Mouse (Mus musculus) neutrophil, adult 5-6 weeks (primary cell): Measurements from ENCODE around the gene Hnrnpl. TPM values are rescaled to one million over a fixed set of nuclear protein-coding genes. Genes with fewer than 3 reads are reported as not detected.

ENCODE experiments used
- ATAC-seq: fragments of 151-379, 151-347 bp; 2 replicates; pipeline ENCODE4 v1.8.0; 2017; ENCODE audit warnings: mild to moderate bottlenecking, moderate TSS enrichment; ENCODE audit not compliant: insufficient number of reproducible peaks, poor library complexity, low FRiP score, severe bottlenecking; ENCODE audit errors: extremely low read depth
- total RNA-seq: library from RNA; stranded (forward); fragments of 200-1000 nt; gene quantifications from 2 replicates; pipeline ENCODE4 v1.2.3, GENCODE M21; 2017

Hnrnpl gene
- total RNA-seq, 1 experiment from 2014 or later, result 326 TPM

GRCm38 (mm10) chr7:28788307-28789195, 19.8 kb upstream of the Hnrnpl start, which contains the start of gene Rinl:
TSS of gene Rinl (plus strand) at chr7:28788969.
- peak; percentile 82 for ATAC-seq

DNA sequence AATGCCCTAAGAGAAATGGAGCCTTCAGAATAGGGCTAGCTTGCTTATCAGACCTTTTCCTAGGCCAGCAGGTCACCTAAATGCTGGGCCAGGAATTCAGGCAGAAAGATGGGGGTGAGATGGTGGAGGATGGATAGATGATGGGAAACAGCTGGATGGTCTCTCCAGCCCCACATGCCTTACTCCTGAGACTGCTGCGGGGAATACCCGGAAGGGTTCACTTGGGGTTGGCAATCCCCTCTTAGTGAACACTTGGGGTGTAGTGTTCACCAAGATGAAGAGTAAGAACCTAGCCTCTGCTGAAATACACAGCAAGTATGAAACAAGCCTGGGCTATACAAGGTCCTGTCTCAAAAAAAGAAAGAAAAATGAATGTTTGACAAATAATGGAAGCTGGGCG, 19.1 kb upstream of the Hnrnpl start:
- ATAC-seq, result no peak

GRCm38 (mm10) chr7:28790066-28790806, 18.1 kb upstream of the Hnrnpl start:
- no peak for ATAC-seq

GRCm38 (mm10) chr7:28791706-28792105, 16.6 kb upstream of the Hnrnpl start:
- ATAC-seq, result no peak

- no peak for ATAC-seq
These were observed 15.8 kb upstream of the Hnrnpl start for GRCm38 (mm10) chr7:28792391-28793185.

DNA sequence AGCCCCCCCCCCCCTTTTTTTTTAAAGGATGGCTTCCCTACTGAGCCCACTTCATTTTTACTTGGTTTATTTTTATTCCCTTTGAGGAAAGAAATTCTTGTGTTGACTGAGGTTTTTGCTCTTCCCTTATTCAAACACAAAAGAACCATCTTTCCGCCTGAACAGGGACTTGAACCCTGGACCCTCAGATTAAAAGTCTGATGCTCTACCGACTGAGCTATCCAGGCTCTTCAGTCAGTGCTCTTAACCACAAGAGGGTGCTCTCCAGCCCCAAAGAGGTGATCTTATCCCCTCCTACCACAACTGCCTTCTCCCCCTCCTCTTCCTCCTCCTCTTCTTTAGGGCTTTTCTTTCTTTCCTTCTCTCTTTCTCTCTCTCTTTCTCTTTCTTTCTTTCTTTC, 14.5 kb upstream of the Hnrnpl start:
- ATAC-seq, result no peak

DNA sequence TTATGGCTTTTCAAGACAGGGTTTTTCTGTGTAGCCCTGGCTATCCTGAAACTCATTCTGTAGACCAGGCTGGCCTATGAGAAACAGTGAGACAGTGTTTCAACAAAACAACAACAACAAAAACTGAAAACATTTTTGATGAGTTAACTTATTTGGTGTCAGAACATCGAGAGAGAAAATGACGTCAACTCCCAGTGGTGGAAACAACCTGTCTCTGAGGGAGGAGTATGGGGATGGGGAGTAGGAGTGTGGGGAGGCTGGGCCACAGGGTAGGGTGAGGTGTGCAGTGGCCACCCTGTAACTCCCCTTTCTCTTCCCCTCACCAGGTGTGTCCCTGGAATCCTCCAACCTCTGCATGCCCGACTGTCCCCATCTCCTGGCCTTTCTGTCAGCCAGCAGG, 13.8 kb upstream of the Hnrnpl start:
- no peak for ATAC-seq

- 0 out of 2 replicates have a peak, but pooled peaks have one; percentile 4 for ATAC-seq
These were observed 12.5 kb upstream of the Hnrnpl start for GRCm38 (mm10) chr7:28795832-28796231.

DNA sequence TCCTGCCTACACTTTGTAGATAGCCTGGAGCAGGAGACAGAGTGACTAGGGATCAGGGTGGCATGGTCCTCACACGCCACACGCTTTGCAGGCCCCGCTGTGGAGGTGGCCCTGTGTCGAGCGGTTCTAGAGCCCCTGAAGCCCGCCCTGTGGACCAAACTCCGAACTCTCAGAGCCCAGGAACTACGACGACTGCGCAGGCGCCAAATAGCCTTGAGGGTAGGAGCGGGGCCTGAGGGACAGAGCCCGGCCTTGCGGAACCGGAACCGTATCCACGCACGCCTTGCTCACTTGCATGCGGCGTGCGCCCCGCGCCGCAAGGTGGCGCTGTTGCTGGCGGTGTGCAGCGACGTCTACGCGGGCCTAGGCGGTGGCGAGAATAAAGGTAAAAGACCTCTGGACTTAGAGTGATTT, 11.8 kb upstream of the Hnrnpl start:
- peak; percentile 86 for ATAC-seq

DNA sequence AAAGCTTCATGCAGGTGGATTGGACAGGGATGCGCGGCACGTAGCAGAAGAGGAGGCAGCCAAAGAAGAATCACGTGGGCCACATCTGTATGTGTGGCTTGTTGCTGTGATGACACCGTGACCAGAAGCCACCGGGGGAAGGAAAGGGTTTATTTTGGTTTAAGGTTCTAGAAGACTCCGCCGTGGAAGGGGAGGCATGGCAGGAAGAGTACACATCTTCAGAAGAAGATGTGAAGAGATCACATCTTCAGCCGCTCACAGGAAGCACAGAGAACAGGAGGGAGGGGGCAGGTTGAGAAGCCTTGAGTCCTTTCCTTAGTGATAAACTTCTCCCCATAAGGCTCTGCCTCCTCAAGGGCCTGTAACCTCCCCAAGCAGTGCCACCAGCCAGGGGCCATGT, 8.3 kb upstream of the Hnrnpl start:
- no peak for ATAC-seq

GRCm38 (mm10) chr7:28801451-28801850, 6.9 kb upstream of the Hnrnpl start:
- no peak for ATAC-seq

DNA sequence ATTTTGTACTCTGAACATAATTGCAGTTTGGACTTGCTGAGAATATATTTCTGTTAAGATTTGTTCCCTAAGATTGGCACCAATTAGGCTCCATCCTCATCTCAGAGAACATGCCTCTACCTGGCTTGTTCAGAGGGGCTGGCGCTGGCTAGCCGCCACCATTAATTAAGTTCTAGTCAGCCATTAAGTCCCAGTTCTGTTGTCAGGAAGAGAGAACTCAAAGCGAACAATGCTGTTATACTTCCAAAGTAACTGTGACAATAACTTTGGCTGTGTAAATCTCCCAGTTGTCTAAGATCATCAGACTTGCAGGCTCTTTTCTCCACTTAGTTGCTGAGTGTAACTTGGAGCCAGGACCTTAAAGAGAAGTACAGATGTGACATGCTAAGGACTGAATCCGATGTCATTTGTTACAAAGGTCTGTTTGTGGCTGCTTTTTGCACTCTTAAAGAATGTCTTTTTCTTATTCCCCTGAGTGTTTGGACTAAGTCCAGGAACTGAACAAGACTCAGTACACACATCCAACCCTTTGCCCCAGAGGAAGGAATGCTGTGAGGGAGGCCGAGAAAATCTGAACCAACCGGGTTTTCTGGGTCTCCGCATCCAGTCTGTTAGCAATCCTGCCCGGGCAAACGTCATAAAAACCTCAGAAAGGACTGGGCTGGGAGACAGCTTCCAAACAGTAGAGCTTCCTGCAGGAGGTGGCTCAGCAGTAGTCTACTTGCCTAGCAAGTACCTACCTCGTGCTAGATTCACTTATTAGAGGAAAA, 6.3 kb upstream of the Hnrnpl start:
- no peak for ATAC-seq

GRCm38 (mm10) chr7:28802846-28803588, 5.3 kb upstream of the Hnrnpl start:
- ATAC-seq, result no peak

DNA sequence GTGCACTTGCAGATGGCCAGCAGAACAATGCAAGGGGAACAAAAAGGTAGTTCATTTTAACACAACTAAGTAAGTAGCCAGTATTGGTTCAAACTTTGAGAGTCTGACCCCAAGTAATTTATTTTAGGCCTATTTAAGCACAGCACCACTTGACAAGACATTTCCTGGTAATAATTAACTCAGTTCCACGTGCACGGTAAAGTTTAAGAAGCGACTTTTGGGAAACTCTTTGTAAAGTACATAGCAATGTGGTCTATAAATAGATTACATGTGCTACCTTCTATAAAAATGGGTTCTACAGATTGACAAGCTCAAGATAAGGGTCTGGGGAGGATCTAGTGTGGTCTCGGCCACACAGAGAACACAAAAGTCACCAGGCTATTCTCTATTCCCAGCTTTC, 4.6 kb upstream of the Hnrnpl start:
- no peak for ATAC-seq

DNA sequence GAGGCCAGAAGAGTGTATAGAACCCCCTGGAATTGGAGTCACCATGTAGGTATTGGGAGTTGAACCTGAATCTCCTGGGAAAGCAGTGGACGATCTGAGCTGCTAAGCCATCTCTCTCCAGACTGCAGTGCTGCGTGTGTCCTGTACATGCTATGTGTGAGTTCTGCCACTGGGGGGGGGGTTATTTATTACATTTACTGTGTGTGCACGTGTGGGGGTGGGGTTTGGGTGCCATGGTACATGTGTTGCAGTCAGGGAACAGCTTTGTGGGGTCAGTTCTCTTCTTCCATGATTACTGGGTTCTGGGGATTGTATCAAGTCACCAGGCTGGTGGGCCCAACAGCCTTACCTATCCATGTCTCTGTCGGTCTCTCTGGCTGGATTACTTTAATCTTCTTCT, 1.5 kb upstream of the Hnrnpl start:
- no peak for ATAC-seq

DNA sequence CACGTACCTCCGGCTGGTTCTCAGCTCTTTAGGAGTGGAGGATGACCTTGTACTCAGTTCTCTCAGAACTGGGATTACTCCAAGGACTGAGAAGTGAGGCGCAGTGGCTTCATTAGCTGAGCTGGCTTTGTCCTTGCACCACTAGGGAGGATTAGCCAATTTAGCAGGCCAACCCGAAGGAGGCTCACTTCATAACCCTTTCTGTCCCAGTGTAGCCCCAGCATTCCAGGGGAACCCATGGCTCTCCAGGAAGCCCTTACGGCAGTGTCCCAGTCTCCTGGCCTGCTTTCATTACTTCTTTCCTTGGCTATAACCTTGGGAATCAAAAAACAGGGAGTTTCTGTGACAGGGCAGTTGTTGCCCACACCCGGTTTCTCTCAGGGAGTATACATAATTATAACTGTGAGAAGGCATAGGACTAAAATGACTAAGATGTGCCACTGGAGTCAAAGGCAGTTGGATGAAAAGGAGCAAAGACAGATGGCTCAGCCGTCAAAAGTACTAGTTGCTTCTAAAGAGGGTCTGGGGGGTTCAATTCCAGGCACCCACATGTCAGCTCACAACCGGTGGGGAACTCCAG, 610 bp upstream of the Hnrnpl start:
- ATAC-seq, result no peak

- ATAC-seq, result peak; percentile 49
These were observed 634 bp downstream of the Hnrnpl start for GRCm38 (mm10) chr7:28808957-28809393.
